Mouse (Mus musculus): ENCODE data around the gene Chaf1a.
A peak's percentile ranks its signal among the peaks of the same experiment; 100 is the strongest.

Chaf1a gene

DNA sequence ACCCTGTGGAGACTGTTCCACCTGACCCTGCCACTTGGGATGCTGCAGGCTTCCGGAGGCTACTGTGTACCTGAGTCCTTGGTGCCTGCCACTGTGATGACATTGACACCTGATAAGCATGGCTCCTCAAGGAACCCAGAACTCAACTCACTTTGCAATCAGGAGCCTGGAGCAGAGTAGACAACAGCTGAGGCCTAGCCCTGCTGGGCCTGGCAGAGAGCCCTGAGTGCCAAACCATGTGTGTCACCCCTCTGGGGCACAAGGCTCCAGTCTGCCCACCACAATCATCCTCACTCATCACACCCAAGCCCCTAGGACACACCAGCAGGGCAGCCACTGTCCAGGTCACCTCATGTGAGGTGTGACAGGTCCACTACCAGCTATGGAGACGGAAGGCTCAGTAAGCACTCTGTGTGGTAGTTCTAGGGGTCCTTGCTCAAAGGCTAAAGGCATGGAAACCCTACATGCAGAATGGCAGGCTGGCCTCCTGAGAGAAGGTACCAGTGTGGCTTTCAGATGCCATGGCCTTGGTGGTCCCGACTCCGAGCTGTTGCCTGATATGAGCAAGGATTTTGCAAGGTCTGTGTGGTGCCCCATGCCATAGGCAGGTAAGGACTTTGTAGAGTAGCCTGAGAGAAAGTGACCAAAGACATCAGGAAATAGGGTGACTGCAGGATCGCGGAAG, 19.7 kb upstream of the Chaf1a start:
- no peak for DNase-seq (ENCODE audit: low spot score)

DNA sequence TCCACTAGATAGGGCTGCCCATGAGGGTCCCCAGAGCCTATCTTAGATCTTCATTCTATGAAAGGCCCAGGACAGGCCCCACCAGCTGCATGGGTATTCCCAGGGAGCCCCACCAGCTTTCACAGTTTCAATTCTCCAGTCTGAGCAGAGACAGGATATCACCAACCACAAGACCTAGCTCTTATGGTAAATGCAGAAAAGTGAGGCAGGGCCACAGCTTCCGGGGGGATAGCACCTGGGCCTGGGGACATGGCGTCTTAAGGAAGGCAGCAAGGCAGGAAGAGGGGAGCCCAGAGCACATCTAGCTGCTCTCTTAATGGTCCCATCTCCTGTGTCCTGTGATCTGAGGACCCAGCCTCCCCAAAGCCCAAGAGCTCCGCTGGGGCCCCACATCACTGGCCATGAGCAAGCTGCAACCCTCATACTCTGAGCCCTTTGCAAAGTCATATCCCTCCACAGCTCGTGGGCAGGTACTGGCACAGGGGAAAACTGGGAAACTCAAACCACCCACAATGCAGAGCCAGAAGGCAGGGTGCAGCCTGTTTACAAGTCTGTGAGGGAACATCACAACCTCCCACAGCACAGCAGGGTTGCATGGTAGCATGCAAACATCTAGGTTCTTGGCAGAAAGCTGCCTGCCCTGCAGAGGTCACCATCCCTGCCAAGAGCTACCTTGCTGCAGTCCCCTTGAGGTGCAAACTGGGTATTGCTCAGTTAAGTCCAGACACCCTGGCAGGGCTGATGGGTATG, 18.9 kb upstream of the Chaf1a start:
- no peak for DNase-seq (ENCODE audit: low spot score)

DNA sequence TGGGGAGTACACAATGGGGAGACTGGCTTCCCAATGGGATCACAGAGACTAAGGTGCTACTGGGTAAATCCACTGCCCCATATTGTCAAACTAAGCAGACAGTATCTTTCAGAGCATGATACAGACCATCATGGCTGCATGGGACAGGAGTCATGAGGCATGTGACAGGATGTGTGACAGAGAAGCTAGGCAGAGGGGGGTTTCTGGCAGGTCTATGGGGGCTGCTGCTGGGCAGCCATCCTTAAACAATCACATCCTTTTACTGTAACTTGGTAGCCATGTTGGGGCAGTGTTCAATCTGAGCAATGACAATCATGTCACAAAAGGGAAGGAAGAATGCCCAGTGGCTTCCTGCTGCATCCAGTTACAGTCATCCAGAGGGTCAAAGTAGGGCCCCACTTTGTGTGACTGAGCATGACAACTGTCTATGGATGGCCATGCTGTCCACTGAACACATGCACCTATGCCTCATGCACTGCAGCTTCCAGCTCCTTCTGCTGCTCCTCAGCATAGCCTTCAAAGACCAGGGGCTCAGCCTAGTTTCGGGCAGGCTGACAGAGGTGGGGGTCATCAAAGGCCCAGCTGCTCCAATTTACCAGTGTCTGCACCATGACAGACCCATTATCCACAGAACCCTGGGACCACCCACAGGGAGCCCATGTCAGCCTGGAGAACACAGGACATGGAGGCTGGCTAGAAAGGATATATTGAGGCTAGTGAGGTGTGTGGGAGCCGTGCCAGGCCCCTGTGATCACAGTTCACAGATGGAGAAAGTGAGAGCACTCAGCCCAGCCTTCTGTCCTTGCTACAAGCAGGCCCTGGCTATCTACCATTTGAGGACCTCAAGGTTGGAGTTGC, 17.9 kb upstream of the Chaf1a start:
- no peak for DNase-seq (ENCODE audit: low spot score)

DNA sequence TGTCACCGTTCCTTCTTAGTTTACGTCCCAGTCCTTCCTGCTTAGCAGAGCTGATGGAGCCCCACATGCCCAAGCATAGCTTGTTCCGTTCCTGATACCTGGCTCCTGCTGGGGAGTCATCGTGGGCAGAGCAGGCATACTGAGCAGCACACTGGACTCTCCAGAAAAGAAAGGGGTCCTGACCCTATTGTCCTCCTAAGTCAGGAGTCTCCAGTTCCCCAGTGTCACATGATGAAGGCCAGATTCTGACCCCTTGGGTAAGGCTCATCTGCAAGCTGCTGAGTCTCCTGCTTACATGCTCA, 17.3 kb upstream of the Chaf1a start:
- no peak for DNase-seq (ENCODE audit: low spot score)

DNA sequence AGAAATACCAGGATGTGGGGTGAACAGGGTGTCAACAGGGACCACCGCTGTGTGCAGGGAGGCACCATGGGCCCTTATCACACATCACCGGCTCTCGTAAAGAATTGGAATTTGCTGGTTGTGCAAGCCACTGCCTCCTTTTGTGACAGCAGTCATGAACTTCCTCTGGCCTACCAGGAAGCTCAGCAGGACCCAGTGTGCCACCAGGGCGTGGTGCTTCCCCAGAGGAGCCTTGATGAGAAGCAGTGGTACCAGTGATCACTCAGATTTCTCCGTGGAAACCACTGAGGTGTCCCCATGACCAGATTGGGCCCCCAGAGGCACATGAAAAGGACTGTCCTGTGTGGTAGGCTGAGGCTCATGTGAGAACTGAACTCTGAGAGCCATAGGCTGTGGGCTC, 16.9 kb upstream of the Chaf1a start:
- no peak for DNase-seq (ENCODE audit: low spot score)

DNA sequence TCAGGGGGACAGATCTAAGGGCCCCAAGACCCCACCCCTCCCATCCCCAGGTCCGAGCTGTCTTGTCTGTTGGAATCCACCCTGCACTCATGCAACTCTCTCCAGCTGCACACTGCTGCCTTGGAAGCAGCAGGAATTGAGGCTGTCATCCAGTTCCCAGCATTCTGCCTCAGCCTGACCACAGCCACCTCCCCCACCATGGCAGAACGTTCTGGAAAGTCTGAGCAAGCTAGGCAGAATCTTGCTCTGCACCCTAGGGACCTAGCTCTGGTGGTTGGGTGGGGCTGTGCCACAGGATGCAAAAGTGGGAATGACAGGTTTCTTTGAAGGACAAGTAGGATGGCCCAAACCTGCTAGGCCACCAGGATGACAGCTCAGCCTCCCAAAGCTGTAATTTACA, 15.8 kb upstream of the Chaf1a start:
- DNase-seq (ENCODE audit: low spot score) = no peak

DNA sequence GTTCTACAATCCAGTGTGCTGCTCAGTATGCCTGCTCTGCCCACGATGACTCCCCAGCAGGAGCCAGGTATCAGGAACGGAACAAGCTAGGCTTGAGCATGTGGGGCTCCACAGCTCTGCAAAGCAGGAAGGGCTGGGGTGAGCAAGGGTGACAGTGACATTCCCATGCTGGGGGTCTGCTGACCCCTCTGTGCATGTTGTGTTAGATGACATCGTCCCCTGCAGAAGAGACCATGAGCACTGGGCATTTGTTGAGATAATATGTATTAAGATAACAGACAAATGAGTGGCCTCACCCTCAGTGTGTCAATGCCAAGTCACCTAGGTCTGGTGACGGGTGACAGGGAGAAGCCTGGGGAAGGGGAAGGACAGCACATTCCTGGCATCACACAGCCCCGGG, 15.3 kb upstream of the Chaf1a start:
- DNase-seq (ENCODE audit: low spot score) = no peak

DNA sequence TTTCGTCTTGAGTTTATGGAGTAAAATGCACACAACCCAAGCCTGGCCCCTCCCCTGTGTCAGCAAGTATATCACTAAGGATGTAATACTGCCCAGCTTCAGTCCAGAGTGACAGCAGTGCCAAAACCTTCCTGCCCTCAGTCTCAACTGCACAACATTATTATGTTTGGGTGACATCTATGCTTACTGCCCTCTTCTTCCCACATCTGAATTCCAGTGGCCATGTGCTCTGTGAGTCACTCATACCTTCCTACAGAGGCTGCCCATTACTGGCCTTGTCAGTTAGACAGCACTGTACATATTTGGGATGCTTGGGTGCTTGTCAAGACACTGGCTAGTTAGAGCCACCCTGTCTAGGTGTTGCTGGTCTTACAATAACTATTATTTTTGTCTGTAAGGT, 13.9 kb upstream of the Chaf1a start:
- DNase-seq (ENCODE audit: low spot score) = no peak

DNA sequence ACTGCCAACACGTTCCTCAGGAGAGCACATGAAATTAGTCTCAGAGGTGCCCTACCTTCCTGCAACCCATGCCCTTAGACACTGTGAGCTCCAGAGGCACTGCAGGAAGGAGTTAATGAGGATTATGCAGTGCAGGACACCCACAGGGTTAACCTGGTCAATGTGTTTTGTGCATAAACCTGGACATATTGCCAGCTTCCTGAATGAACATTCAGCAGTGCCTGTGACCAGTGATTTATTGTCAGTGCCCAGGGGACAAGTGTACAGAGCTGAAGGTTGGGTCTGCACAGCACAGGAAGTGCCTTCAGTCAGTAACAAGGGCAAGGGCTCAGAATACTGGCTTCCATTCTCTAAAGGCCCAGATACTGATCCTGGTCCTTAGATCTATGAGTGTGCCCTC, 13.4 kb upstream of the Chaf1a start:
- DNase-seq (ENCODE audit: low spot score) = no peak

DNA sequence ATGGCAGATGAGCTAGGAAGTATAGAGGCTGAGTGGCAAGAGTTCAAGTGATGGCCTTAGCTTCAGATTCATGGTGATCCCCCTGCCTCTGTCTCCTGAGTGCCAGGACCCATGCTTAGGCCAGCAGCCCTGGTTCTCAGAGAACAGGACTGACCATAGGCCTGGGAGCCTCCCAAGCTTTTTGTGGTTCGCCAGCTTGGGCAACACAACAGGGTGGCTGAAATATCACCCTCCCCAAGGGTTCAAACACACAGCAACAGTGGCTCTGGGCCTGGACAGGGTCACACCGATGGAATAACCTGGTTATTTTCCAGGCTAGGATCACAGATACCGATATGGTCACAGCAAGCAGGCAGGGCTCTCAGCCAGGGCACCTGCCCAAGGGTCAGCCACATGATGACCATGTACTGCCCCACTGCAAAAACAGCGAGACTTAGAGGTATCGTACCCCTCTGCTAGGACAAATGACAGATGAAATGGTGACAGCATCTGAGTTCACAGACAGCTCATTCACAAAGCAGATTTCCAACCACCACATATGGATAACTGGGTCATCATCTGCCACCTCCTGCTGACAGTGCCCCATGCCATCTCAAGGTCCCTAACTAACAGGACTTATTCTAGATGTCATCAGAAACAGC, 12.3 kb upstream of the Chaf1a start:
- no peak for DNase-seq (ENCODE audit: low spot score)

DNA sequence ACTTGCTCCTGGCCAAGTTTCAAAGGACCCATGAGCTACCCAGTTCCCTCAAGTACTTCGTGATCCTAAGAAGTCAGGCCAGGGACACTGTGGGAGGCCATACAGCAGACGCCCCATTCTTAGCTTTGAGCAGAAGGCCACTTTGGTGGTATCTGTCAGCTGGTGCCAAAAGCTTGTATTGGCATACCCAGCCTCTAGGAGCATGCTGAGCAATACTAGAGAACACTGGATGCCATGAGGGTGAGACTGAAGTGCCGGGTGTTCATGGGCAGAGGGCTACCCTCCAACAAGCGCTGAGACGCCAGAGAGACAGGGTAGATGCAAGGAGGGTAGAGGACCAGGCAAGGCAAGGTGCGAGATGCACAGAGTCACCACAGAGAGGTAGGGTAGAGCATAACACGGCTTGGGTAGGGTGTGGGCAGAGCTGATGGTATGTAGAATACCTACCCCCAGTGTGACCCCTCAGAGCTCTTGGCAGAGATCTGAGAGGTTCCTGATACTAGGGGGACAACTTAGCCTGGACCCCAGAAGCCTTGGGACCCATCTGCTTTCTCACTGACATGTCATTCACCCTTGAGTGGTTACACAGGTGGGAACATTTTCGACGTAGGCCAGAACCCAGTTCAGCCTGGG, 9.9 kb upstream of the Chaf1a start:
- no peak for DNase-seq (ENCODE audit: low spot score)

DNA sequence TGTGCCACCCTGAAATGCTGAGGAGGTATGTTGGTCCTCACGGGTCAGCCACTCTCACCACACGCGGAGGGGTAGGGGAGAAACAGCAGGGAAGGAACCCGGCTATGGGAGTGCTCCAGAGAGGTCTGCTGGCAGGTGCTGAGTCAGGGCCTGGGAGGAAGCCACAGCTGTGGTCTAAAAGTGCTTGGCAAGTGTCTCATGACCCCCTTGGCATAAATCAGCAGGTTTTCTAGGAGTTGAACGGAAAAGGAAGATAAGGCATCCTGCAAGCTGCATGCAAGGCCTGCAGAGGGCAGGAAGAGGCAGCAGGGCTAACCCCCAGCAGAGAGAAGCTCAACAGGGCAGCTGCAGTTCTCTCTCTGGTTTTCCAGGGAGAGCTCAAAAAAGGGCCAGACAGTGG, 9.3 kb upstream of the Chaf1a start:
- DNase-seq (ENCODE audit: low spot score) = no peak

DNA sequence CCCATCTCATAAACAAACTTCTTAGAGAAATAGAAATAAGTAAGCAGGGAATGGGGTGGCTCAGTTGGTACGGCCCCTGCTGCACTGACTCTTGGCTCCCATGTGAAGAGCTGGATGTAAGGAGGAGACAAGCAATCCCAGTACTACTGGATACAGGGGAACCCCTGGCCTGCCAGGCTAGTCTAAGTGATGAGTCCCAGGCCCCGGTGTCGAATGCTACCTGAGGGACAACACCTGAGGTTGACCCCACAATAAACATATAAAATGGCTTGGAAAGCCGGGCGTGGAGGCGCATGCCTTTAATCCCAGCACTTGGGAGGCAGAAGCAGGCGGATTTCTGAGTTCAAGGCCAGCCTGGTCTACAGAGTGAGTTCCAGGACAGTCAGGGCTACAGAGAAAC, 8.8 kb upstream of the Chaf1a start:
- no peak for DNase-seq (ENCODE audit: low spot score)

DNA sequence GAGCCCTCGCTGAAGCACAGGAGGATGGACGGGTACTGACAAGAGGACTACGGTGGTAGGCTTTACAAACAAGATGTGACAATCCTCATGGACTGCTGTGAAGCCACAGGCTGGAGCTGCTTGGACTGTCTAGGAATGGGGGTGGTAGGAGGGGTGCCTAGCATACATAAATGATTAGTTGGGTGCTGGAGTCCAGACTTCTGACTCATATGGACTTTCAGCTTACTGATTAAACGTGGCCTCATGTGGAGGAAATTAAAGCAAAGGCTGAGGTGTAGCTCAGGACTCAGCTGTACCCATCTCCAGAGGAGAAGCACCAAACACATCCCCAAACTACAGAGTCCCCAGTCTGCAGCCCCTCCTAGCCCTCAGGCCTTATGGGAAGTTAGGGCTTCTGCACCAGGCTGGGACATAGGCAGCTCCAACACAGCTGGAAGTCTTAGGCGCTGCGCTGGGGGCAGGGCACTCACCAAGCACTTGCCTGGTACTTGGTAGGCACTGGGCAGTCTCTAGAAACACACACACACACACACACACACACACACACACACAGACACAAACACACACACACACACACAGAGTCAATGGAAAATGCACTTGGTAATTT, 8.0 kb upstream of the Chaf1a start:
- DNase-seq (ENCODE audit: low spot score) = no peak

DNA sequence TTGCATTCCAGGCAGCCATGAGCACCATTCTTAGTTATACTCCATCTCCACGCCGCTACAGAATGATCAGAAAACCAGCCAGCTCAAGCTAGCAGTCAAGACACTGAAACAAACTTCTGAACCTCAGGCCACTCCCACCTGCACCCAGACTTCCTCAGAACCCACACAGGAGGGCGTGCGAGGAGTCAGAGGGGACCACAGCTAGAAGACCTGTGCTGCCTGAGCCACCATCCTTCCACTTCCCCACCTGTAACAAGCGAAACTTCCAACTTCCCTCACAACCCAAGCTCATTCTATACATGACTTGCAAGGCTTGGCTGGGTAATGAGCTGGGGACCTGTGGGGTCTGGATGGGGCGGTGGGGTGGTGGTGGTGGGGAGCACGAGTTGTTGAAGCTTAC, 7.4 kb upstream of the Chaf1a start:
- DNase-seq (ENCODE audit: low spot score) = no peak

DNA sequence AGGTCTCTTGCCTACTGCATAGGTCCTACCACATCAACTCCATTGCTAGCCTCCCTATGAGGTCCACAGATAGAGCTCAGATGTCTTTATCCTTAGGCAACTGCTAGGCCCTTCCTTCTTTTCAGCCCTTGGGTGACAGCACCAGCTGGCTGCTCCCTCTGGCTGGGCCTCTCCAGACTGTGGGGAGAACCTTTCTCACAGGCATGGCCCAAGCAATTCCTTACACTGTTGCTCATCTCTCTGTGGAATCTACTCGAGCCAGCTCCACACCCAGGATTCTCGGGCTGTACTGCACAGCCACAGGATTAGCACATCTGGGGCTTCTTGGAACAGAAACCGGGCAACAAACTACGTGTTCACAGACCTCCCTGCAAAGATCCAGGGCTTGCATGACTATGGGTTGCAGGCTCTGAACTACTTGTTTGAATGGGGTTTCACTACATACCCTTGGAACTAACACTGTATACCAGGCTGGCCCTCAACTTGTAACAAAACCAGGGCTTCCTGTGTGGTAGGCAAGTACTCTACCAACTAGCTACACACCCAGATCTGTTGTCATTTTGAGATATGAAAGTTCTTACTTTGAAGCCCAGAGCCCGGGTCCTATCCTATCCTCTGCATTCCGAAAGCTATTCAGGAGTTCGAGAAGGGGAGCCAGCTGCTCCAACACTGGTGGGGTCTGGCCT, 6.1 kb upstream of the Chaf1a start:
- no peak for DNase-seq (ENCODE audit: low spot score)

DNA sequence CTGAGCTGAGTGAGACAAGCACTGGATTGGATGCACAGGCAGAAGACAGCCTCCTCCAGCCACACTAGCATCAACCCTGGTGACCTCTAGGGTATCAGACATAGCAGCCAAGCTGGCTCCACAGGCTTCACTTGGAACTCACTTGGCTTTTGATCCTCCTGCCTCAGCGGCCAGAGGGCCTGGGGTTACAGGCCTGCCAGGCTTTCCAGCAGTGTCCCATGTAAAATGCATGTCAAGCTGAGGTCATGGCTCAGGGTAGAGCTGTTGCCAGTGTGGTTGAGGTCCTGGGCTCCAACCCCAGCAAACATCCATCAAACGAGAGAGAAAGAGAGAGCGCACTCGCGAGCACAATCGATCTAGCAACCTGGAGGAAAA, 5.5 kb upstream of the Chaf1a start:
- DNase-seq (ENCODE audit: low spot score) = no peak

DNA sequence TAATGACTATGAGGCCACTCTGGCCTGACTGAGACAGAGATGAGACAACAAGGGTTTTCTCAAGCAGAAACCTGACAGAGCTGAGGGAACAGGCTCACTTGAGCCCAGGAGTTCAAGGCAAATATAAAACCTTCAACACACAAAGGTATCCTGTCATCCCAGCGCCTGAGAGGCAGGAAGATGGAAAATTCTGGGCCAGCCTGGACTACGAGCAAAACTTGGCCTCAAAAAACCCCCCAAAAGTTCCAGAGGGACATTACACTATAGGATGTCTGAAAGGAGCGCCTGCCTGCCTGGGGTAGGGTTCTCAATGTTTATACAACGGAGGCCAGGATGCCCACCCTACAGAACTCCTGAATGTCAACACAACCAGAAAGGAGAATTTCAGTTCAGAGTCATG, 5.0 kb upstream of the Chaf1a start:
- no peak for DNase-seq (ENCODE audit: low spot score)

DNA sequence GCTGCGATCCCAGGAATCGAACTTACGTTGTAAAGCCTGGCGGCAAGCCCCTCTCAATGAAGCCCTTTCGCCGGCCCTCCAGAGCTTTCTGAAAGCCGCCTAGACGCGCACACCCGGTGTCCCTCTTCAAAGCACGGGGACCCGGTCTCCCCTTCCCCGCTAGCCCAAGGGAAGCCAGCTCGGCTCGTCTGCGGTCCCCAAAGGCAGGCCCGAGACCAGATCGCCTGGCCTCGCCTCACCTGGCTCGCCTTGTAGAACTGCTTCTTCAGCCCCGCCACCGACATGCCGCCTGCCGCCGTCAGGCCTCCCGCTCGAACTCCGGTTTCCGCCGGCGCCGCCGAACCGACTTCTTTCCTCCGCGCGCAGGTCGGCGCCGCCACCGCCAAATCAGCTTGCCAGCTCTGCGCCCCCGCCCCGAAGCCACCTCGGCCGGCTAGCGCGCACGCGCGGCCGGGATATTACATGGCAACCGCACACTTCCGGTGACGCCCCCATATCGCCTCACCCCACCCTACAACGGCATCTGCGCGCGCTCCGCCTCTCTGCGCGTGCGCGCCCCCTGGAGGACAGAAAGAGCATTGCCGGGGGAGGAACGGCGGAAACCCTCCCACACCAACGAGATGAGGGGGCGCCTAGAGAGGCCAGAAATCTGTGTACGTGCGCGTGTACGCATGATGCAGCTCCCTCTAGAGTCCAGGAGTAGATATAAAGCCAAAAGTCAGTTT, 3.9 kb upstream of the Chaf1a start, which contains the start of gene Sh3gl1:
Gene Sh3gl1 (minus strand): TSS at position 460 of the 725 bp plus-strand sequence.
- peak; percentile 99 for DNase-seq (ENCODE audit: low spot score)

DNA sequence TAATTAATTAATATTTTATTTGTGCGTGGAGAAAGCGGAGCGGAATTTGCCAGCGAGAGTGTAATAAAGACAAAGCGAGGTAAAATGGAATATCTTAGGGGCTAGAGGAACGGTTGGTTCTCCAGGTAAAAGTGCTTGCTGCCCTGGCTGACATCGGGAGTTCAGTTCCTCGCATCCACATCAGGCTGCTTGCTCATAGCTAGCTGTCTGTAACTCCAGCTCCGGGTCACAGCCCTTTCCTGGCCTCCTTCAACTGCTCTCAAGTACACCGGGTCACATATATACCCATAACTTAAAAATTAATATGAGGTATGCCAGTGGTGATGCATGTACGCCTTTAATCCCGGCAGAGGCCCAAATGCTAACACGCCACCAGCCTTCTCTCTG, 3.3 kb upstream of the Chaf1a start:
- no peak for DNase-seq (ENCODE audit: low spot score)

All from left cerebral cortex, adult 11 months (tissue).